Mouse (Mus musculus) lung, postnatal 10 days (tissue): Measurements from ENCODE around the gene Hdac7.

Experiments
- DNase-seq: peaks from one replicate; pipeline ENCODE4 v3.0.0; 2021

Hdac7 gene

DNA sequence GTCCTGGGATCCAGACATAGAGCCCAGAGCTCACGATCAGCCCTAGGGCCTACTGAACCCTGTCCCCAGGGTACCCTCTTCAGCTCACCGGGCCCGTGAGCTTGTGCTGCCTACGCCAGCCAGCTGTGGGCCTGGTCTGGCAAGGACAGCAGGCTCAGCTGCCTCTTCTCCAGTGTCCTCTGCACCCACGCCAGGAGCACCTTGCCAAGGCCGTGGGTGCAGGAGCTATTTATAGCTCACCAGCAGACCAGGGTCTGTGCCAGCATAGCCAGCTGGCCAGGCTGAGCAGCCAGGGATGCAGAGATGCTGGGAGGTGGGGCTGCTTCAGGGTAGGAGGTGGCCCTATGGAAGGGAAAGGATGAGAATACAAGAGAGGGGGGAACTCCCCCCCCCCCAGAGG is 32.2 kb downstream of the Hdac7 start:
- peak; percentile 65 for DNase-seq

DNA sequence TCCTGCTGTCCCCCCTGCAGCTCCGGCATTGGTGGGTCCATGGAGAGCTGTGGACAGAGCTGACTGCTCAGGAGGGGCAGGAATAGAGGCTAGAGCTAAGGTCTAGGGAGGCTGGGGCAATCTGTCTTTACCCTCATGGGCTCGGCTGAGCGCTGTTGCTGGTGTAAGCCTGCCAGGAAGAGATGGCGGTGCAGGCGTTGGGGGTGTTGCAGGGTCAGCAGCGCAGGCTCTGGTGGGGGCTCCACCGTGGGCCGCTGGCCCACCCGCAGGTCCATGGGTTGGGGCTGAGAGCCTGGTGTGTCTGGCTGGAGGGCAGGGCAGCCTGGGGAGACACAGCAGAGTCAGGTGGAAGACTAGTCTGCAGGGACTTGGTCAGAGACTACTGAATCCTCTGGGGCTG is 33.0 kb downstream of the Hdac7 start:
- no peak for DNase-seq

DNA sequence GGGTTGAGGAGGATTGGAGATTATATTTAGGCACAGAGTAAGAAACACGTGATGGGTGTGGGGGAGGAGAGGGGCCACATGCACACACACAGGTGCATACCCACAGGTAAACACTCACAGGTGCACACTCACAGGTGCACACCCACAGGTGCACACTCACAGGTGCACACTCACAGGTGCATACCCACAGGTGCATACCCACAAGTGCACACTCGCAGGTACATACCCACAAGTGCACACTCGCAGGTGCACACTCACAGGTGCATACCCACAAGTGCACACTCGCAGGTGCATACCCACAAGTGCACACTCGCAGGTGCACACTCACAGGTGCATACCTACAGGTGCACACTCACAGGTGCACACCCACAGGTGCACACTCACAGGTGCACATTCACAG is 33.9 kb downstream of the Hdac7 start:
- DNase-seq: no peak

DNA sequence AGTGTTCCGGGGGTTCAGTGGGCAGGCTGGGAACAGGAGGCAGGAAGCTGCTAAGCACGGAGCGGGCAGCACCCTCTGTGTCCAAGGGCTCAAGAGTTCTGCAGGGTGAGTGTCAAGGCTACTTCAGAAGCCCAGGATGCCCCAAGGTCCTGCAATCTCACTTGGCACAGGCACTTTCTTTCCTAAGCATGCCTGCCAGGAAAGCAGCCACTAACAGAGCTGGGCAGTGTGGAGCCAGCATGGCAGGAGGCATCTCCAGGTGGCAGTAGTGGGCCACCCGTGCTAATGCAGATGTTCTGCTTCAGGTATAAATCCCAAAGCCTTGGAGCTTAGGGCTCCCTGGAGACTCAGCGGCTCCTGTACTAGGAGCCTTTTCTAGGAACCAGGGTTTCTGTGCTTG is 34.4 kb downstream of the Hdac7 start:
- peak; percentile 61 for DNase-seq

DNA sequence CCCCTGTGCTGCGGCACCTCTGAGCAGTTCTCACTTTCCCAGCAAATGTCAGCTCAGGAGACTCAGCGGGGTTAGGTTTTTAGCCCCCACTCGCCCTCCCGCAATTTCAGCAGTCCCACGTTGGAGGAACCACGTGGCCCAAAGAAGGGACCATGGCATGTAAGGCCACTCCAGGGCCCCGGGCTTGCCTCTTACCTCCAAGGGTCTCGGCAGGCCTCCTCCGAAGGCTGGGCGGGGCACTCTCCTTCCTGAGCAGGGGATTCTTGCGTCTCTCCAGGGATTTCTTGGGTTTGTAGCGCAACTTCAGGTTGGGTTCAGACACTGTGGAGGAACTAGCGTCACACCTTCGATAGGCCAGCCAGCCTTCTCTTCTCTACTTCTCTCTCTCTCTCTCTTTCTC is 35.1 kb downstream of the Hdac7 start:
- DNase-seq: no peak

DNA sequence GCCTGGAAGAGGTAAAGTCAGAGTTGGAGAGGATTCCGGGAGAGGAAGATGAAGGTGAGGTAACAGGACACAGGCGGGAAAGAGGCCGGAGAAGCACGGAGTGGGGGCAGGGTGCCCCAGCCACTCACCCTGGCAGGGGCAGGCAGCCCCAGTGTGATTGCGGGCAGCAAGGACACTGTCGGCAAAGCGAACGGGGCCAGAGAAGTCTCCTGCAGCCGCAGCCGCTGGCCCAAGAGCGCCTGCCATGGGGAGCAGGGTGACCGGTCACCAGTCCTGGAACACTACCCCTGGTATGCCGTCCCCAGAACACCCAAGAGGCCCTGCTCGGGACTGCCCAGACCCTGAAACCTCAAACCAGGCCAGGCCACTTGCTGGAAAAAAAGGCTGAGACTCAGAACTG is 35.8 kb downstream of the Hdac7 start:
- DNase-seq: no peak

DNA sequence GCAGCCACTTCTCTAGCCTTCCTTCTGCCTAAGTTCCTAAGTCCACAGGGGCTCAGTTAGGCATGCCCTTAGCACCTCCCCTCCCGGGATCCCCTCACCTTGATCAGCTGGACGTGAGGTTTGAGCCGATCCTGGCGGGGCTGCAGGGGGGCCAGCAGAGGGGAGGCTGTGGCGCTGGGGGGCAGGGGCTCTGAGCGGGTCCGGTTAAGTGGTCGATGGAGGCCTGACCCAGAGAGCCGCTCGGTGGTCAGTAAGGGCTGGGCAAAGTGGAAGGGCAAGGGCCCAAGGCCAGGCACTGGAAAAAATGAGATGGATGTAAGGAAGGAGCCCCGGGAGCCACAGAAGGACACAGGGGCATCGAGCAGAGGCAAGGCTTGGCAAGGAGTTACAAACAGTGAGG is 36.4 kb downstream of the Hdac7 start:
- no peak for DNase-seq

DNA sequence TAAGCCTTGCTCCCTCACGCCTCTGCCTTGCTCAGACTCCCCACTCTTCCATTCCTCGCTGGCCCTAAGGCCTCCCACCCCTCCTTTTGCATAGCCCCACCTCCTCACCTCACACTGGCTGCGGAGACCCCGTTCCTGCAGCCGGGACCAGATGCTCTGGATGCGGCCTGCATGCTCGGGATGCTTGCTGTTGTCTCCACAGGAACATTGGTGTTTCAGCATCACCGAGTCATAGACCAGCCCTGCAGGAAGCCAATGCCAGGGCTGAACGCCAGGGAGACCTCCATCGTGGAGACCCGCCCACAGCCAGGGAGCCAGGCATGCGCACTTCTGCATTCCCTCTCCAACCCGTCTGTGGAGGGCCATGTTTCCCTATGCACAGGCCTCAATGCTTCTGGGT is 41.7 kb downstream of the Hdac7 start:
- no peak for DNase-seq

DNA sequence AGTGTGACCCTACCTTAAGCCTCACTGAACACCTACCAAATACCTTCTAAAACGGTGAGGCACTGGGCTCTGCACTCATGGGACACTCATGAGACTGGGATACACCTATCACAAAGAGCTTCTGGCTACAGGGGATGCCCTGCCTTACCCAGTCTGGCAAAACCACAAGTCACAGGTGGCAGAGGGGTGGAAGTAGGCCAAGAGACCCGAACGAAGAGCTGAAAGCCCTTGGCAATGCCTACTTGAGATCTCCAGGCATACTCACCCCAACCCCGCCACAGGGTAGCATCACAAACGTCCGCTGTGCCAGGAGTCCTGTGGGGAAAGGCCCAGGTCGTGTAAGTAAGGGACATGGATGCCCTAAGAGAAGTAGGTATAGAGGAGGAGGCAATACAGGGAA is 42.5 kb downstream of the Hdac7 start:
- no peak for DNase-seq

DNA sequence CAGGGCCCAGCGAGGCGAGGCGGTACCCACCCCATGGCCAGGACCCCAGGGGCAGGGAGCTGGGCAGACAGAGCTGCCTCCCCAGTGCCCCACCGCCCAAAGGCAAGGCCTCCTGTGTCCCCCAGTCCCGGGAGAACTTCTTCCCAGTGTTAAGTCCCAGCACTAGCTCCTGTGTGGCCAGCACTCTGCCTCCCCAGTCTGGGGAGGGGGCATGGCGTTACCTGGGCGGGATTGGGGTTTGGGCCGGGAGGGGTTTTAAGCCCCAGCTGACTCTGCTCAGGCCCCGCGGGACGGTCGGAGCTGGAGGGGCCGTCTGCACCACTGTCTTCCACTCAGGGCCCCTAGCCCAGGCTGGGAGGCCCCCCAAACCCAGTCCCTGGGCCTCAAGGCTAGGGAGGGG is 43.4 kb downstream of the Hdac7 start:
- DNase-seq: no peak

DNA sequence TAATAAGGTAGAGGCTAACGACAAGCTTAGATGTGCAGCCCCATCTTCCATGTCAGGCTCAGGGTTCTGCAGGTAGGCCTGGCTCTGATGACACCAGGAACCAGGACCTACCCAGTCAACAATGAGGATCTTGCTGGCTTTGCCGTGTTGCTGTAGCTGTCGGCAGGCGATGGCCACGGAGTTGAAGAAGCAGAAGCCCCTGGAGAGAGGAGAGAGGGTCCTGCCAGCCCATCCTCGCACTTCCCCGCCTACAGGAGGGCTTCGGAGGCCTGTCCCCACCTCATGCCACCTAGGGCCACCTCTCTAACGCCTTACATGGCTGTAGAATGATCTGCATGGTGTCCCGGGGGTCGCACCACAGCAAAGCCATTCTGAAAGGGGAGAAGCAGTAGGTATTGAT is 44.9 kb downstream of the Hdac7 start:
- no peak for DNase-seq

DNA sequence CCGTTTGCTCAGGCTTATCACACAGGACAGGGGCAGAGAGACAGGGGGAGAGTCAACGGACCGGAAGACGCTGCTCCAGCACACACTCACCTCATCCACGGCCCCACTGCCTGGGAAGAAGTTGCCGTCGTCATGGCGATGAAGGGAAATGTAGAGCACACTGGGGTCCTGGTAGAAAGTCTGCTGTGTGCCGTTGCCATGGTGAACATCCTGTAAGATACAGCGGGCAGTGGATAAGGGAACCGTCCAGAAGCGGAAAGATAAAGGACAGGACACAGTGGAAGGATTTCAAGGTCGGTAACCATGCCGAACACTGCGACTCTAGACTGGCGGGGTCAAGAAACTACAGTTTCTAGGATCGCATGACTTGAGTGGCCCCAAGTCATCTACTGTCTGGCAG is 46.2 kb downstream of the Hdac7 start:
- DNase-seq: no peak

DNA sequence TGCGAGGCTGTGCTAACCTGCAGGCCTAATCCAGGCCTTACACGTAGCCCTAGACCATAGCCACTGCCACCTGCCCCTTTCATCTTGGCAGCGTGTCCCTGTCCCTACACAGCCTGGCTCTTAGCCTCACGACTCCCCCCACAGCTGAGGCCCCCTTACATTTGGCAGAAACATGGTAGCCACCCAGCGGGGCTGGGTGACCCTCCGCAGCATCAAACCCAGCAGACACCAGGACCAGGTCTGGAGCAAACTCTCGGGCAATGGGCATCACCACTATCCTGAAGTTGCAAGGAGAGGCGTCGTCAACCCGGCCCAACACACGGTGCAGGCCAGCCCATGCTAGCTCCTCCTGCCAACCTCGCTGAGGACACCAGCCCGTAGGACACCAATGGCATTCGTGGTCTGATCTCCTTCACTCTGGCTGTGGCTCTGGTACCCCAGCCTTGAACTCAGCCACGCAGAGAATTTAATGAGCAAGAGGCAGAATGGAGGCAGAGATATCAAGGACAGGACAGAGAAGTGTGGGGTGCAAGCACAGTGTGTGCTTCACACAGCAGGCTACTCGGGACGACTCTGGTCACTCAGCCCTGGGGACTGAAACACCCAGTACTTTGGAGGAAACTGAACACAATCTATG is 47.5 kb downstream of the Hdac7 start:
- no peak for DNase-seq

DNA sequence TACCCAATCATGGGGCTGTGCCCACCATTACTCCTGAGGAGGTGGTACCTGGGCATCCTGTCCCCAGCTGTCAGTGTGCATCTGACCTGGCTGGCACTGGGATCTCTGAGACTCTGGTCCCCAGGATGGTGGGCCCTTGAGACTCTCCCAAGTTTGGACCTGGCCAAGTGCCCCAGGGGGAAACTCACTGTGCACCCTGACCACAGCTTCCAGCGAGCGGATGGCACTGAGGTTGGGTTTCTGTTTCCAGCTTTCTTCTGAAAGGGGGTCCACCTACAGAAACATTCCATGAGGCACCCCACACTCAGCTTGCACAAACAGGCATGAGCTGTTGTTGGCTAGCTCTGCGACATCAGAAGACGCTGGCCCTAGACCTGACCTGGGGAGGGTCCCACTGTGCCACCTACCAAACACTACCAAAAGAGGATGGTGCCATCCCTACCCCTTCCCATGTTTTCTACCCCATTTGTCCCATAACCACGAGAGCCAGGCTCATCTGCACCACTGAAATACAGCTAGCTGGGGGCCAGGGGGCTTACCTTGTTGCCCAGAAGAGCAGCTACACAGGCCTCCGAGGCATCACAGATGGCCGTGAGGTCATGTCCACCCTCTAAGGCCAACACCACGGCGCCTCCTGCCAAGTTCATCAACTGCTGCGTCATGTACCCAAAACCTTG is 48.6 kb downstream of the Hdac7 start:
- DNase-seq: no peak

DNA sequence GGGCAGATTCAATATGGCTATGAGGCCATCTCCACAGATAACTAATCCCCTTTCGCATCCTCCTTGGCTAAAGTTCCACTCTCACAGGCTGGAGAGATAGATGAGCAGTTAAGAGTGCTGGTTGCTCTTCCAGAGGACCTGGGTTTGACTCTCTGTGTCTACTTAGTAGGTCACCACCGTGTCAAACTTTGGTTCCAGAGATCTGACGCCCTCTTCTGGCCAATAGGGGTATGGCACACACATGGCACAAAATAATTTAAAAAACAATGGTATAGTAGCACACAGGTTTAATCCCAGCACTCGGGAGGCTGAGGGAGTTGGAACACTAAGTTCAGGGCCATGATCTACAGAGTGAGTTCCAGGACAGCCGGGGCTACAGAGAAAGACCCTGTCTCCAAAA is 50.0 kb downstream of the Hdac7 start:
- DNase-seq: no peak

DNA sequence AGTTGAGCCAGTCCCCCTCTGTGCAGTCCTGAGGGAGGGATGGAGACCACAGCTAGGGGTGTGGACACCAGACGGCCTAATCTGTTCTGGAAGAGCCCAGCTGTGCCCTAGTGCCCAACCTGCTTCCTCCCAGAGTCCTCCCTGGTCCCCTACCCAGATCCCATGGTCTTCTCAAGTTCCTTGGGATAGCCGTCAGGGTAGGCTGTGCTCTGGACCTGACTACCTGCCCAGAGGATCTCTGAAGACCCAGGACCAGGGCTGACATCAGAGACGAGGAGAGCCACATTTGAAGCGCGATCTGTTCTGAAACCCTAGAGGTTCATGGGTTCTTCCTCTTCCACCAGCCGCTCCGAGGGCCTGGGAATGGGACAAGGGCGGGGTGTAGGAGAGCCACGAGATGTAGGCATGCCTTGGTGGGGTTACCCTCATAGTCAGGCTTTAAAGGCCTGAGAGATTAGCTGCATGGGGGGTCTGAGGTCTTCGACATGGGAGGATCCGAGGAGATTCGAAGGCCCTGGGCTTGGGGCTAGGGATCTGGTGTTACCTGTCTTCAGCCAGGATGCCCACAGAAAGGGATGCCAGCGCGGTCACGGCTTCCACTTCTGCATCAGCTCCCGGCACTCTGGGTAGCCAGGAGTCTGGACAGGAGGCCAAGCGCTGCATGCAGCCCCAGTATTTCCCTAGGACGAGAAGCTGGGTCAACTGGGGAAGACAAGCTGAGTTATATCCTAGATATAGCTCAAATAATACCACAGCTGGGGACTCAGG is 50.7 kb downstream of the Hdac7 start:
- DNase-seq: no peak

DNA sequence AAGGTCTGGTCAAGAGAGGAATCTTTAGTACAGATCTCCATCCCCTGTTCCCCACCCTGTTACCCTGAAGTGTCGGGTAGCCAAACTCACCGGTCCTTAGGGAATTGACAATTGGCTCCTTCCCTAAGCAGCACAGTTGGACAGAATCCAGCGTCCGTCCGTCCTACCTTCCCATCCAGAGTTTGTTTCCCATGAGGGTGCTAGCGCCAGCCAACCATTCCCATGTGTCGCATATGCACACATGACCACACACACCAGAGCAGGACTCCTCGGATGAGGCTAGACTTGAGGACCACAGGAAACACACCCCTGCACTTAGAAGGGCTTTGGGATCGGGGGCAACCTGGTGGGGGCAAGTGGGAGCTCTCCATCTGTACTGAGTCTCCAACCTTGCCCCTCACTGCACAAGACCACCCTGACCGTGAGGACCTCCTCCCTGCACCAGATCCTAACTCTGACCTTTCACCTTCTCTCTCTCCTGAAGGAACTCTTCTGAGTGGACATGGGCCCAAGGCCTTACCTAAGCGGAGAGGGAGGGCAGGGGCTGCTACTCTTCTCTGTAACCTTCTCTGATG is 53.1 kb downstream of the Hdac7 start:
- no peak for DNase-seq

DNA sequence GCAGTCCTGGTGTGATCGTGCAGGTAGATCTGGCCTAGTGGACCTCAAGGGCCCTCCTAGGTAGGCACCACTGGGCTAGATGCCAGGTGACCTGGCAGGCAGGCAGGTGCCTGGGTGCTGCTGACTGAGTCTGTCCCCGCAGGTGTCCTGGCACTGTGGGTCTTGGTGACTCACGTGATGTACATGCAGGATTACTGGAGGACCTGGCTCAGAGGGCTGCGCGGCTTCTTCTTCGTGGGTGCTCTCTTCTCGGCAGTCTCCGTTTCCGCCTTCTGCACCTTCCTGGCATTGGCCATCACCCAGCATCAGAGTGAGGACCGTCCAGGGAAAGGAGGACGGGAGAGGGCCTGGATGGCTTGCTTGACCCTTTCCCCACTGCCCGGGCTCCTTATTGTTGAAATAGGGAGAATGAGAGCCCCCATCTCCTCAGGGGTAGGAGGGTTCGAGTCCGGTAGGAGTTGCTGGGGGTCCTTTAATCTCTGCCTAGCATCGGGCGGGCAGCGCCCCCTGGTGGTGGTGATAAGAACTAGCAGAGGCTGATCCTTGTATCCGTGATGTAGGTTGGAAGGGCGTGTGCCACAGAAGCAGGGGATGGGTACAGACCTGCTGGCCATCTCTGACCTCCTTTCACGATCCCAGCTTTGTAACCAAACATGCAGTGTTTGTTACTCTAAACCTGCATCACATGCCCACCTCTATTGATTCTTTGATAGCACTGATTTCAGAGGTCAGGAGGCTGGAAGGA is 54.4 kb downstream of the Hdac7 start:
- DNase-seq: peak; percentile 70

DNA sequence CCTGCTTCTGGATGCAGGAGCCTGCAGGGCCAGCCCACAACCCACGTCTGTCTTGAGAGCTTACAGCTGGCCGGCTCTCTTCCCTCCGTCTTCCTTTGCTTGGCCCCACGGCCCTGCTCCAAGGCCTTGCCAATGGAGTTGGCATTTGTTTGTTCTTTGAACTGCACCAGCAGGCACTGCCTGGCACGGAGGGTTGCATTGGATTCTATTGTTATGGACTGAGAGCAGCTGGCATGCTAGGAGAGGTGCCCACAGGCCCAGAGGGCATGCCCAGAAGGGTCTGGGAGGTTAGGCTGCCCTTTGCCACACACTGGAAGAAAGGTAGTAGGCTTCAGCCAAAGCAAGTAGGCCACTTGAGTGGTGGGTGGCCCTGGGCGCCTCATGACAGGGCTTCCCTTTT is 55.5 kb downstream of the Hdac7 start:
- DNase-seq: peak; percentile 37

DNA sequence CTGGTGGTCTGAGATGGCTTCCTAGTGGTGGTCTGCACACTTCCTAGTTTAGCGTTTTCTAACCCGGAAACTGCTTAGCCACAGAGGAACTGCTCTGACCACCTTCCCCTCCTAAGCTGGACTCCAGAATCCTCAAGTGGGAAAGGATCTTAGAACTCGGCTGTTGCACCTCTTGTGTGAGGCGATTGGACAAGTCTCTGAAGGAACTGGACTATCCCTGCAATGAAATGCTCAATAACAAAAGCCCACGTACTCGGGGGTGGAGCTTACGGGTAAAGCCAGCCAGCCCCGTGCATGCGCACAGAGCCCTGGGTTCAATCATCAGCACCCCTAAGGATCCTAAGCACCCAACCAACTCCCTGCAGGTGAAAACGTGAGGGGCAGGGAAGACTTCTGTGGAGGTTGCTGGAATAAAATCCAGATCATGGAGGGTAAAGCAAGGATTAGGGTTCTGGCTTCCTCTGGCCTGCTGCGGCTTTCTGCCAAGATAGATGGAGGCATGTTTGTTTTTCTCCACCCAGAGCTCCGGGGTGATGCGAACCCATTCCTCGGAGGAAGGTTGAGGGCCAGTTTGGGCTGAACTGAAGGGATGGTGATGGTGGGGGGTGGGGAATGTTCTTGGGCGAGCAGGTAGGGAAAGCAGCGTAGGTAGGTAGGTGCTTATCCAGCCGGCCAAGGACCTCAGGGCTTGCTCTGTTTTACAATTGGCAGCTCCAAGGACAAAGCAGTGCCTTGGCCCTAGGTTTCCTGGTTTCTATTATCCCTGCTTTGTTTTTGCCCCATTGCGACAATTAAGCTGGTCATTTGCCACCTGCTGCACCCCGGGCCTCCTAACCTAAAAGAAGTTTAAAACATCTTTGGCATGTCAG is 56.3 kb downstream of the Hdac7 start:
- DNase-seq: peak; percentile 40

DNA sequence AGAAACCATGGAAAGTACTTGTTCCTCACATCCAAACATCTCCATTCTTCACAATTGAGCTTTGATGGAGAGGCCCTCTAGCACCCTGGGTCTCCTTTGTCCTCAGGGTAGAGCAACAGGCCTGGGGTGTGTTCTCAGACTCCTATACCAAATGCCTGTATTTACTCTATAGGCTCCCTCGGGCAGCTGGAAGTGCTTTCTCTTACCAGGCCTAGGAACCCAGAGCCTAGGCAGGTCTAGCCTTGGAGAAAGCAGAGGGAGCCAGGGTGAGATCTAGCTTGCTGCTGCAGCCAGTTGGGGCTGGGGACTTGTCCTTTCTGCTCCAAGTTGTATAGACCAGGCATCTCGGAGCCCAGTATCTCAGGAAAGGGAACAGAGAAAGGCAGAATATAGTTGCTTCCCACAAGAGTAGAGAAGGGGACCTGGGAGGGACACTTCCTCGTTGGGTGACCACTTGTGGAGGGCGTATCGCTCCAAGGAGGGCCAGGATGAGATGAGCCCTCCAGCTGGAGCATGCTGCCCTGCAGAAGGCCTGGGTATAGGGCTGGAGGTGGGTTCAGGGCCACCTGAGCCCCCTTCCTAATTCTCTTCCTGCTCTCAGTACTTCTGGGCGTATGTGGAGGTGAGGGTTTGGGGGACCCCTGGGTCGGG is 57.0 kb downstream of the Hdac7 start:
- no peak for DNase-seq
